Mouse (Mus musculus): Measurements from ENCODE around the gene Tns1.

DNA sequence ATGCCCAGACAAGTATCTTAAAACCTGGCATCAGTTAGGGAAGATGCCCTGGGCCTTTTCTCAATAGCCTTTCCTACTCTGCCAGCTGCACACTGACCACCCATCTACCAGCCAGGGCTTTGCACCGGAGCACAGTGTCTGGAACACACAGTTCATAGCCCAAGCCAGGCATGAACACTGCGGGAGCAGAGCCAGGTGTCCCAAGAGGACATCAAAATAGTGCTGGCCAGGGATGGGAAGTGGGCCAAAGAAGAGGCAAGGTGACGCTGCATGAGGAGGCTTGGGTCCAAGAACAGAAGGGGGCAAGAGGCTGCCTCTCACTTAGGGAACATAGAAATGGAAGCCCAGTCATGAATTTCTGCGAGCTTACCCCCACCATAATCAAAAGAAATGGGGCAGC lies 18.6 kb downstream of the Tns1 start:
- TF ChIP-seq CTCF (IDR thresholded peaks at IDR 0.05; ENCODE audit: borderline replicate concordance, control insufficient read depth, extremely low read depth, insufficient read depth, low read length, poor library complexity): no peak
- no peak for TF ChIP-seq POLR2A (IDR thresholded peaks at IDR 0.05; ENCODE audit: control insufficient read depth, extremely low read depth, insufficient read depth, low read length, poor library complexity)
